Mouse (Mus musculus) bone marrow, adult 2 months (tissue): ENCODE measurements around the gene Gal3st4.

ENCODE experiments used
- CTCF ChIP-seq: fragments of 200-500 bp; IDR thresholded peaks from 2 replicates; pipeline ENCODE4 v1.5.1; 2011; ENCODE audit warnings: low read length, control low read depth; ENCODE audit not compliant: control insufficient read depth, insufficient read depth
- POLR2A ChIP-seq: fragments of 200-500 bp; IDR thresholded peaks from 2 replicates; pipeline ENCODE4 v1.6.1; 2011; ENCODE audit warnings: low read depth, mild to moderate bottlenecking, control low read depth, low read length, borderline replicate concordance; ENCODE audit not compliant: control insufficient read depth

GRCm38 (mm10) chr5:138299613-138300012 lies 27.0 kb upstream of the Gal3st4 start:
- TF ChIP-seq CTCF (no peak), POLR2A (no peak)
